Mouse (Mus musculus): ENCODE data around the gene Crtam.

- TF ChIP-seq CTCF (IDR thresholded peaks at IDR 0.05; ENCODE audit: low read depth): no peak
- TF ChIP-seq EP300 (IDR thresholded peaks at IDR 0.05; ENCODE audit: low read depth): no peak
These were observed 8.0 kb upstream of the Crtam start for GRCm38 (mm10) chr9:41012456-41012855.

Data from liver, postnatal 0 days (tissue).